Mouse (Mus musculus) stomach, postnatal 0 days (tissue): ENCODE measurements around the gene Atp8a2. TPM values are rescaled to one million over a fixed set of nuclear protein-coding genes. Genes with fewer than 3 reads are reported as not detected.

Experiments
- ATAC-seq: fragments of 200-750 bp; cut with Nextera tagmentation; 2 replicates; pipeline ENCODE4 v1.8.0; 2017; ENCODE audit not compliant: low FRiP score, low TSS enrichment
- DNase-seq: peaks from one replicate; pipeline ENCODE4 v3.0.0-alpha.2; 2016; ENCODE audit warnings: low spot score
- H3K27ac ChIP-seq: fragments of 300-500 bp; sonication (generic); replicated peaks from 2 replicates; pipeline ENCODE4 v1.5.1; 2014; ENCODE audit warnings: mild to moderate bottlenecking, control low read depth
- H3K27me3 ChIP-seq: fragments of 300-500 bp; sonication (generic); 2 replicates; pipeline ENCODE4 v1.6.1; 2014; ENCODE audit warnings: low read length; ENCODE audit not compliant: control insufficient read depth, insufficient read depth
- H3K36me3 ChIP-seq: fragments of 300-500 bp; sonication (generic); 2 replicates; pipeline ENCODE4 v1.6.1; 2014; ENCODE audit warnings: low read length, mixed read lengths; ENCODE audit not compliant: control insufficient read depth, insufficient read depth
- H3K4me1 ChIP-seq: fragments of 300-500 bp; sonication (generic); replicated peaks from 2 replicates; pipeline ENCODE4 v1.6.1; 2014; ENCODE audit warnings: antibody characterized with exemption; ENCODE audit not compliant: control insufficient read depth, insufficient read depth
- H3K4me2 ChIP-seq: fragments of 300-500 bp; sonication (generic); replicated peaks from 2 replicates; pipeline ENCODE4 v1.6.1; 2014; ENCODE audit warnings: low read depth, mild to moderate bottlenecking, control low read depth, moderate library complexity
- H3K4me3 ChIP-seq: fragments of 300-500 bp; sonication (generic); 2 replicates; pipeline ENCODE4 v1.5.1; 2014; ENCODE audit warnings: low read depth, low read length, control low read depth
- H3K9ac ChIP-seq: fragments of 300-500 bp; sonication (generic); 2 replicates; pipeline ENCODE4 v1.6.1; 2014; ENCODE audit warnings: mild to moderate bottlenecking, low read length, control low read depth, mixed read lengths
- H3K9me3 ChIP-seq: fragments of 300-500 bp; sonication (generic); 2 replicates; pipeline ENCODE4 v1.6.1; 2016; ENCODE audit warnings: low read length; ENCODE audit not compliant: control insufficient read depth
- CTCF ChIP-seq: IDR thresholded peaks from 2 replicates; pipeline ENCODE4 v1.5.1; 2016; ENCODE audit warnings: antibody characterized with exemption, low read depth, mild to moderate bottlenecking, moderate library complexity
- EP300 ChIP-seq: optimal IDR thresholded peaks from 2 replicates; pipeline ENCODE3; 2016; ENCODE audit warnings: antibody characterized with exemption
- WGBS: fragments of 180-500 bp; shearing (Covaris S2); extraction: QIAGEN DNeasy Blood & Tissue Kit; methylation state at CpG from one replicate; pipeline ENCODE4 v1.1.7; 2014; 5-methylcytosine and 5-hydroxymethylcytosine counted together
- polyA plus RNA-seq: library from polyadenylated mRNA; unstranded; fragments of >200 nt; fragmentation: Nextera tagmentation; extraction: Ambion mirVana; gene quantifications from 2 replicates; pipeline ENCODE4 v1.2.1, GENCODE M21; 2015

The Atp8a2 gene
- polyA plus RNA-seq, 1 experiment from 2014 or later, result 6.3 TPM

DNA sequence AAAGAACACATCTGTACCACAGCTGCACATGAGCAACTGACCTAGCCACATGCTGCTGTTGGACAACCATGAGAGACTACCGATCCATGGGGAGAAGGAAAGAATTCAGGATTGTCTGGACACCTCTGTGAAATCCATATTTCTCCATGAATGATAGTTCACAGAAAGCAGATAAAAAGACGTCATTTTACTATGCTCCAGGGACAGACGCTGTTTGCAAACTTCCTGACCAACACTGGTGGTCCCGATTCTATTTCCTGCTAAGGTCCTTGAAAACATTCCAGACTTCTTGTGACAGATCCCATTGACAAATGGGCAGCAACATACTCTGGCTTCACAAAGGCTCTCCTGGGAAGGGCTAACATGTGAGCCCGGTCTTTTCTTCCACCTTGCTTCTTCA lies 331.0 kb downstream of the Atp8a2 start:
- Histone ChIP-seq H3K27me3 (no peaks in the 10 kb centered on the region), H3K9ac (no peak overlapping the region), H3K4me1 (no peaks in the 10 kb centered on the region), H3K4me2 (no peak overlapping the region), H3K36me3 (no peaks in the 10 kb centered on the region), H3K27ac (no peak overlapping the region), H3K9me3 (peaks cover 3% of the 10 kb centered on the region; the same call in 1 of the 2 replicates), H3K4me3 (no peak overlapping the region)
- DNase-seq, result no peak
- ATAC-seq, result no peak
- TF ChIP-seq CTCF, result no peak
- 46% methylated on average over 5 of the region's 5 CpGs for WGBS

- H3K4me1 ChIP-seq, result no peaks in the 10 kb centered on the region
- no peak for ATAC-seq
- 84% methylated on average over 4 of the region's 4 CpGs for WGBS
- no peak for TF ChIP-seq CTCF
- no peak overlapping the region for H3K4me2 ChIP-seq
- H3K27ac ChIP-seq, result no peak overlapping the region
- no peaks in the 10 kb centered on the region for H3K27me3 ChIP-seq
- H3K36me3 ChIP-seq, result no peaks in the 10 kb centered on the region
- H3K4me3 ChIP-seq, result no peak overlapping the region
- no peak for DNase-seq
- peaks cover 3% of the 10 kb centered on the region; the same call in 1 of the 2 replicates for H3K9me3 ChIP-seq
- no peak overlapping the region for H3K9ac ChIP-seq
Observed at GRCm38 (mm10) chr14:59862351-59862750, 334.6 kb downstream of the Atp8a2 start.

GRCm38 (mm10) chr14:59859830-59860229 lies 337.1 kb downstream of the Atp8a2 start:
- Histone ChIP-seq H3K9ac (no peak overlapping the region), H3K27me3 (no peaks in the 10 kb centered on the region), H3K36me3 (no peaks in the 10 kb centered on the region), H3K27ac (no peak overlapping the region), H3K4me3 (no peak overlapping the region), H3K4me1 (no peaks in the 10 kb centered on the region), H3K9me3 (peaks cover 3% of the 10 kb centered on the region; the same call in 1 of the 2 replicates), H3K4me2 (no peak overlapping the region)
- TF ChIP-seq CTCF (no peak), EP300 (no peak)
- DNase-seq, result no peak
- ATAC-seq, result no peak
- 92% methylated on average over 11 of the region's 11 CpGs for WGBS

- Histone ChIP-seq H3K4me2 (no peak overlapping the region), H3K9me3 (no peaks in the 10 kb centered on the region), H3K27me3 (no peaks in the 10 kb centered on the region), H3K27ac (no peak overlapping the region), H3K9ac (no peak overlapping the region), H3K4me3 (no peak overlapping the region), H3K4me1 (no peaks in the 10 kb centered on the region), H3K36me3 (no peaks in the 10 kb centered on the region)
- 70% methylated on average over 6 of the region's 6 CpGs for WGBS
- DNase-seq (no peak), ATAC-seq (no peak)
- TF ChIP-seq CTCF (no peak), EP300 (no peak)
Observed at GRCm38 (mm10) chr14:59858501-59859225, 338.3 kb downstream of the Atp8a2 start.

DNA sequence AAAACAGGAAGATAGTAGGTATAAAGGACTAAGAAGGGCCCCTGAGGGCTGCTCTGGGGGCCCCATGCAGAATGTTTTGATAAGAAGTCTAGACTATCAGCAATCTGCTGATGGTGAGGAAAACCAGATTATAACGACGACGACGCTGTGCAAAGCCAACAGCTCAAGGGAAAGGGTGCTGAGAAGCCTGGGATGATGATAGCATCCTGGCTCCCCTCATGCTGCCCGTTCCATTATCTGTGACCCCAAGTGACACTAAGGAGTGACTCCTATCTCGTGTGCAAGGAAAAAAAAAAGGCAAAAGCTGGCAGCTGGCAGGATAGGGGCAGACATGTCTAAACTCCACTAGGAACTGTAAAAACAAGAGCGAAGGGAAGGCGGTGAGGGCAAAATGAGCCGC lies 343.8 kb downstream of the Atp8a2 start:
- H3K36me3 ChIP-seq, result no peaks in the 10 kb centered on the region
- ATAC-seq (no peak), DNase-seq (no peak)
- WGBS, result 33% methylated on average over 9 of the region's 9 CpGs
- no peaks in the 10 kb centered on the region for H3K27me3 ChIP-seq
- H3K9me3 ChIP-seq, result no peaks in the 10 kb centered on the region
- no peak overlapping the region for H3K4me3 ChIP-seq
- TF ChIP-seq CTCF (no peak), EP300 (no peak)
- H3K4me1 ChIP-seq, result no peaks in the 10 kb centered on the region
- H3K27ac ChIP-seq, result no peak overlapping the region
- H3K4me2 ChIP-seq, result no peak overlapping the region
- H3K9ac ChIP-seq, result no peak overlapping the region

GRCm38 (mm10) chr14:59846609-59847375 lies 350.2 kb downstream of the Atp8a2 start:
- H3K27ac ChIP-seq, result no peak overlapping the region
- H3K9ac ChIP-seq, result no peak overlapping the region

More at GRCm38 (mm10) chr14:59846609-59847375, 350.2 kb downstream of the Atp8a2 start:
- Histone ChIP-seq H3K4me1 (no peaks in the 10 kb centered on the region), H3K9me3 (no peaks in the 10 kb centered on the region), H3K4me2 (no peak overlapping the region), H3K27me3 (no peaks in the 10 kb centered on the region), H3K36me3 (no peaks in the 10 kb centered on the region), H3K4me3 (no peak overlapping the region)
- ATAC-seq, result no peak
- no peak for DNase-seq
- TF ChIP-seq CTCF (no peak), EP300 (no peak)
- 51% methylated on average over 14 of the region's 14 CpGs for WGBS
